10 mouse cellular contexts compared by ENCODE assay signal in the genomic region with DNA sequence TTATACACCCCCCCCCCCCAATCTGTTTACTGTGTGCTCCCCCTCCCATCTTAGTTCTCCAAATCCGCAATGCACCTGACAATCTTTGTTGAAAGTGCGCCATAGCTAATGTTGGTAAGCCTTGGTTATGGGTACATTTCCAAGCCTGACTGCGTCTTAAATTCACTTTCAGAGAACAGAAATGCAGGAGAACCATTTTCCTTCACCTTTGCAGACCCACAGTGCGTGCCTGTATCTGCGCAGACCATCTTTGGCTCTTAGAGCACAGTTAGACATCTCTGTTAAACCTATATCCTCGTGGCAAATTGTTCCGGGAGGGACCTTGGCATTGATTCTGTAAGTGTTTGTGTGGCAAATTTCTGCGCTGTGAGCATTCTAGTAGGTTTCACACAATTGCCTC. TPM values are rescaled to one million over a fixed set of nuclear protein-coding genes. Genes with fewer than 3 reads are reported as not detected.
DNase-seq lines count a peak whose midpoint lies in the region; ATAC-seq lines count a peak whose summit lies in the region.
"Had no signal": no experiment of that assay in that cellular context is flagged by ENCODE, and none has a peak within 500 bp of the region (broad histone marks: within the 10 kb centered on the region; RNA-seq: fewer than 3 reads in every experiment).

No protein-coding gene starts in this region.

- H3K9ac ChIP-seq in heart, embryonic 14.5 days (ENCODE audit: low read length): no peak overlapping the region
- no peak overlapping the region for H3K9ac ChIP-seq in embryonic facial prominence, embryonic 13.5 days
- H3K9ac ChIP-seq in hindbrain, embryonic 13.5 days: no peak overlapping the region
- no peak overlapping the region for H3K9ac ChIP-seq in midbrain, embryonic 15.5 days

- peaks cover 16% of the 10 kb centered on the region for H3K9me3 ChIP-seq in heart, embryonic 14.5 days (ENCODE audit: control insufficient read depth, low read length)
- H3K9me3 ChIP-seq in embryonic facial prominence, embryonic 13.5 days: peaks cover 15% of the 10 kb centered on the region
- peaks cover 19% of the 10 kb centered on the region for H3K9me3 ChIP-seq in hindbrain, embryonic 13.5 days
- H3K9me3 ChIP-seq in midbrain, embryonic 15.5 days: peaks cover 11% of the 10 kb centered on the region

- no peak for ATAC-seq in heart, embryonic 14.5 days (ENCODE audit: insufficient number of reproducible peaks, insufficient read depth, low FRiP score, low read depth)
- no peak for ATAC-seq in embryonic facial prominence, embryonic 13.5 days (ENCODE audit: insufficient number of reproducible peaks, insufficient read depth, low FRiP score, low TSS enrichment, low read depth)
- peak; percentile 2; the same call in 1 of the 2 replicates for ATAC-seq in hindbrain, embryonic 13.5 days (ENCODE audit: low FRiP score)
- peak; percentile 35 for ATAC-seq in midbrain, embryonic 15.5 days (replicated peaks)

- no peak overlapping the region for H3K27ac ChIP-seq in heart, embryonic 14.5 days (replicated peaks in 1 of 2; ENCODE audit: control insufficient read depth in 1 of 2, insufficient read depth in 1 of 2, low read depth in 2 of 2, low read length in 2 of 2)
- H3K27ac ChIP-seq in embryonic facial prominence, embryonic 13.5 days: no peak overlapping the region
- H3K27ac ChIP-seq in hindbrain, embryonic 13.5 days: peak overlapping the region; percentile 86
- H3K27ac ChIP-seq in midbrain, embryonic 15.5 days: peak overlapping the region; percentile 66

- no peaks in the 10 kb centered on the region for H3K27me3 ChIP-seq in heart, embryonic 14.5 days (ENCODE audit: control insufficient read depth, insufficient read depth, low read length)
- H3K27me3 ChIP-seq in embryonic facial prominence, embryonic 13.5 days: peaks cover 5% of the 10 kb centered on the region; the same call in 1 of the 2 replicates
- no peaks in the 10 kb centered on the region for H3K27me3 ChIP-seq in hindbrain, embryonic 13.5 days
- H3K27me3 ChIP-seq in midbrain, embryonic 15.5 days (replicated peaks): no peaks in the 10 kb centered on the region

- peak overlapping the region in 1 of 2 experiments; percentile 37; a peak in 1 of 4 replicates for H3K4me3 ChIP-seq in heart, embryonic 14.5 days (ENCODE audit: control insufficient read depth in 1 of 2, insufficient read depth in 1 of 2, low read depth in 1 of 2, low read length in 2 of 2)
- peak overlapping the region; percentile 45; the same call in 1 of the 2 replicates for H3K4me3 ChIP-seq in embryonic facial prominence, embryonic 13.5 days
- peak overlapping the region; percentile 50 for H3K4me3 ChIP-seq in hindbrain, embryonic 13.5 days
- peak overlapping the region; percentile 52 for H3K4me3 ChIP-seq in midbrain, embryonic 15.5 days

- peaks cover 0 to 2% of the 10 kb centered on the region in 2 experiments; a peak in 1 of 4 replicates for H3K4me1 ChIP-seq in heart, embryonic 14.5 days (ENCODE audit: control insufficient read depth in 2 of 2, insufficient read depth in 2 of 2, low read length in 2 of 2)
- no peaks in the 10 kb centered on the region for H3K4me1 ChIP-seq in embryonic facial prominence, embryonic 13.5 days
- H3K4me1 ChIP-seq in hindbrain, embryonic 13.5 days (replicated peaks): peaks cover 9% of the 10 kb centered on the region
- H3K4me1 ChIP-seq in midbrain, embryonic 15.5 days: peaks cover 9% of the 10 kb centered on the region

- WGBS in heart, embryonic 14.5 days: 88% methylated on average over 8 of the region's 8 CpGs
- 79% methylated on average over 8 of the region's 8 CpGs for whole genome bisulfite sequencing in embryonic facial prominence, embryonic 13.5 days
- 76% methylated on average over 8 of the region's 8 CpGs for WGBS in hindbrain, embryonic 13.5 days
- 67% methylated on average over 8 of the region's 8 CpGs for WGBS in midbrain, embryonic 15.5 days

- no peak for DNase-seq in heart, adult 9 months (ENCODE audit: low spot score in 2 of 2)
- no peak for DNase-seq in layer of hippocampus, adult 9-10 months (ENCODE audit: low spot score)
- DNase-seq in gastrocnemius, adult 8-10 months (ENCODE audit: low spot score in 2 of 2): no peak
- no peak for DNase-seq in cerebellum, adult 9-11 months
- DNase-seq: gastrocnemius, postnatal 14 days had no signal

- peak overlapping the region; percentile 67 for H3K4me2 ChIP-seq in heart, embryonic 14.5 days (ENCODE audit: low read length)
- H3K4me2 ChIP-seq in embryonic facial prominence, embryonic 13.5 days: peak overlapping the region; percentile 78
- H3K4me2 ChIP-seq in hindbrain, embryonic 13.5 days: peak overlapping the region; percentile 58
- H3K4me2 ChIP-seq in midbrain, embryonic 15.5 days: peak overlapping the region; percentile 53

- H3K36me3 ChIP-seq in heart, embryonic 14.5 days (ENCODE audit: control insufficient read depth, insufficient read depth, low read length): peaks cover 28% of the 10 kb centered on the region
- peaks cover 12% of the 10 kb centered on the region; the same call in 1 of the 2 replicates for H3K36me3 ChIP-seq in embryonic facial prominence, embryonic 13.5 days
- peaks cover 22% of the 10 kb centered on the region for H3K36me3 ChIP-seq in hindbrain, embryonic 13.5 days
- H3K36me3 ChIP-seq in midbrain, embryonic 15.5 days (replicated peaks): no peaks in the 10 kb centered on the region

RNA-seq across cellular contexts. Expression of a gene that starts 0.5 kb away (rescaled TPM):
- polyA plus RNA-seq in heart, embryonic 14.5 days (2014; fragmentation: Nextera tagmentation; extraction: Ambion mirVana): 0.98 and 1.7 TPM in 2 replicates
- 2.3 and 3.3 TPM in 2 replicates for polyA plus RNA-seq in embryonic facial prominence, embryonic 13.5 days (2015; fragmentation: Nextera tagmentation; extraction: Ambion mirVana)
- polyA plus RNA-seq in hindbrain, embryonic 13.5 days (2015; fragmentation: Nextera tagmentation; extraction: Ambion mirVana): 163 and 173 TPM in 2 replicates
- polyA plus RNA-seq in midbrain, embryonic 15.5 days (2015; fragmentation: Nextera tagmentation; extraction: Ambion mirVana): 247 and 248 TPM in 2 replicates
- total RNA-seq in gastrocnemius, adult 8-10 months (2022): under 1 TPM in 3 of 4 experiments, not detected in 1; 0.17 to 0.40 (median 0.34) TPM
- total RNA-seq: megakaryocyte-erythroid progenitor cell, adult 5-6 weeks had no signal

Comparison
In these comparisons a context has a peak if more than half of its experiments do, and no peak if none do; other contexts are left out.
1. ATAC-seq: peak in hindbrain, embryonic 13.5 days (single experiment) and midbrain, embryonic 15.5 days (single experiment); none in heart, embryonic 14.5 days (single experiment) and embryonic facial prominence, embryonic 13.5 days (single experiment).
2. H3K27ac ChIP-seq: peak in hindbrain, embryonic 13.5 days (single experiment) and midbrain, embryonic 15.5 days (single experiment); none in heart, embryonic 14.5 days (0 of 2) and embryonic facial prominence, embryonic 13.5 days (single experiment).
3. RNA of a gene that starts 0.5 kb away (polyA plus RNA-seq): 247 to 248 TPM in midbrain, embryonic 15.5 days and 163 to 173 TPM in hindbrain, embryonic 13.5 days; 2.3 to 3.3 TPM in embryonic facial prominence, embryonic 13.5 days and 0.98 to 1.7 TPM in heart, embryonic 14.5 days; every median in the first group is over 10 times any median in the second.
4. Peak in every context shown above with its lines, with median percentiles within 50 percentile points of each other: H3K4me2 ChIP-seq.